Mouse (Mus musculus) thymus, adult 2 months (tissue): ENCODE measurements around the gene Zbtb17.

Source experiments
- CTCF ChIP-seq: fragments of 200-500 bp; IDR thresholded peaks from 2 replicates; pipeline ENCODE4 v1.5.1; 2012; ENCODE audit warnings: mild to moderate bottlenecking, control low read depth, low read length, moderate library complexity, borderline replicate concordance; ENCODE audit not compliant: control insufficient read depth, poor library complexity, insufficient read depth; ENCODE audit errors: extremely low read depth
- POLR2A ChIP-seq: fragments of 200-500 bp; IDR thresholded peaks from 2 replicates; pipeline ENCODE4 v1.6.1; 2012; ENCODE audit warnings: mild to moderate bottlenecking, low read length, control low read depth, moderate library complexity; ENCODE audit not compliant: control insufficient read depth, poor library complexity, insufficient read depth; ENCODE audit errors: extremely low read depth

DNA sequence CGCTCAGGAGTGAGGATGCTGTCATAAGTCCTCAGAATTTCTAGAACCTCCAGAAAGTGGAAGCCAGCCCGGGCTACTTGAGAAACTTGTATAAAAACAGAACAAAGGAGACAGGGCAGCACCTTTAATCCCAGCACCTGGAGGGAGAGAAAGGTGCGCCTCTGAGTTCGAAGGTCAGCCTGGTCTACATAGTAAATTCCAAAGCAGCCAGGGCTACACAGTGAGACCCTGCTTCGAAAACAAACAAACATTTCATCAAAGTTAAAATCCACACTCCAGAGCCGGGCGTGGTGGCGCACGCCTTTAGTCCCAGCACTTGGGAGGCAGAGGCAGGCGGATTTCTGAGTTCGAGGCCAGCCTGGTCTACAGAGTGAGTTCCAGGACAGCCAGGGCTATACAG, 61.4 kb downstream of the Zbtb17 start:
- TF ChIP-seq CTCF (no peak), POLR2A (no peak)
